Mouse (Mus musculus) lung, postnatal 0 days (tissue): ENCODE results near the gene Acbd4.

ENCODE experiments used
- CTCF ChIP-seq: IDR thresholded peaks from 2 replicates; pipeline ENCODE4 v1.5.1; 2016; ENCODE audit warnings: antibody characterized with exemption, mild to moderate bottlenecking
- EP300 ChIP-seq: IDR thresholded peaks from 2 replicates; pipeline ENCODE4 v1.6.1; 2016; ENCODE audit warnings: antibody characterized with exemption, mild to moderate bottlenecking, control low read depth

DNA sequence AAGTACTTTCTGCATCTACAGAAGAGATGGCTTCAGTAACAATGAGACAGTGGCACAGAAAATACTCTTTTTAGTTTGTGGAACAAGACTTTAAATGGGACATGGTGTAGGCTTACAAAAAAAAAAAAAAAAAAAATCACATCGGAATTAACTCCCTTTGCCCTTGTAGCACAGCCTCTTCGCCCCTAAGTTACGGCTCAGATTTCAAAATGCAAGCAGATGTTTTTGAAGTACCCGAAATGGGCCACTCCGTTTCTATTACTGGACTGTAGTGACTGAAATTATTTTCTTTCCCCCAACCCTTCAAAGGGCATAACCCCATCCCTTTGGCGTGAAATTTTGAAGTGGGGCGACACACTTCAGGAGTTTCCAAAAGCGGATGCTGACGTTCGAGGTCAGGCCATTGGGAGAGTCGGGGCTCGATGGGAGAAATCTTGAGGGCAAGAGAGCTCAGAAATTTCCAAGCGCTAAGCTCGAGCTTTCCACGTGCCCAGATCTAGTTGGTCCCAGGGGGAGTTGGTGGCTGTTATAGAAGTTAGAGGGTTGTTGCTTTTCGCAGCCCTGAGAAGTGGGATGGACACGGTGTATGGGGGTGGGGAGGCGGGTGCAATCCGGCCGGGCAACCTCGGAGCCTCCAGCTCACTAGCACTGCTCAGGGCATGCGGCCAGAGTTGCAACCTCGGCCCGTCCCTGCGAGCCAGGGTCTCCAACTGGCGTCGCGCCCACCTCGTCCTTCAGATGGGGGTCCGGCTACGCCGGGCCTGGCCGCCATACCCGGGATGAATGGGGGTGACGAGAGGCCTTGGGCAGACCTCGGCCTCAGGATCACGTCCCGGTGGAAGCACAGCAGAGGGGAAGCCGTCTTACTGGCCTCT, 30.5 kb downstream of the Acbd4 start, which contains the start of gene Hexim2:
- TF ChIP-seq CTCF (no peak), EP300 (no peak)
